Mouse (Mus musculus) liver, embryonic 16.5 days (tissue): ENCODE data around the gene Milr1. TPM values are rescaled to one million over a fixed set of nuclear protein-coding genes. Genes with fewer than 3 reads are reported as not detected.

Source experiments
- ATAC-seq: fragments of 200-750 bp; cut with Nextera tagmentation; 2 replicates; pipeline ENCODE4 v1.8.0; 2017; ENCODE audit warnings: low read depth, mild to moderate bottlenecking, moderate number of reproducible peaks, moderate library complexity
- H3K27ac ChIP-seq: fragments of 300-500 bp; sonication (generic); 2 replicates; pipeline ENCODE4 v1.5.1; 2014; ENCODE audit warnings: mild to moderate bottlenecking, low read length
- H3K27me3 ChIP-seq: fragments of 300-500 bp; sonication (generic); 2 replicates; pipeline ENCODE4 v1.6.1; 2014; ENCODE audit warnings: low read depth, low read length, mixed read lengths; ENCODE audit not compliant: control insufficient read depth, insufficient read depth
- H3K36me3 ChIP-seq: fragments of 300-500 bp; sonication (generic); 2 replicates; pipeline ENCODE4 v1.6.1; 2014; ENCODE audit warnings: mild to moderate bottlenecking; ENCODE audit not compliant: control insufficient read depth, insufficient read depth
- H3K4me1 ChIP-seq: fragments of 300-500 bp; sonication (generic); 2 replicates; pipeline ENCODE4 v1.6.1; 2014; ENCODE audit warnings: low read depth, low read length, mixed read lengths; ENCODE audit not compliant: control insufficient read depth
- H3K4me2 ChIP-seq: fragments of 300-500 bp; sonication (generic); 2 replicates; pipeline ENCODE4 v1.6.1; 2014; ENCODE audit warnings: low read depth, low read length, mixed read lengths
- H3K4me3 ChIP-seq: fragments of 300-500 bp; sonication (generic); 2 replicates; pipeline ENCODE4 v1.5.1; 2014; ENCODE audit warnings: low read depth, mild to moderate bottlenecking, low read length
- H3K9ac ChIP-seq: fragments of 300-500 bp; sonication (generic); 2 replicates; pipeline ENCODE4 v1.6.1; 2014; ENCODE audit warnings: low read depth, low read length
- H3K9me3 ChIP-seq: fragments of 300-500 bp; sonication (generic); replicated peaks from 2 replicates; pipeline ENCODE4 v1.6.1; 2016; ENCODE audit warnings: low read length; ENCODE audit not compliant: control insufficient read depth
- WGBS: fragments of 180-500 bp; shearing (Covaris S2); extraction: QIAGEN DNeasy Blood & Tissue Kit; methylation state at CpG from one replicate; pipeline ENCODE4 v1.1.7; 2014; ENCODE audit not compliant: insufficient replicate concordance; 5-methylcytosine and 5-hydroxymethylcytosine counted together
- polyA plus RNA-seq: library from polyadenylated mRNA; unstranded; fragments of >200 nt; fragmentation: Nextera tagmentation; extraction: Ambion mirVana; gene quantifications from 2 replicates; pipeline ENCODE4 v1.2.1, GENCODE M21; 2015

Milr1 gene
- polyA plus RNA-seq, 1 experiment from 2014 or later: 2.7 TPM

- H3K9ac ChIP-seq: no peak overlapping the region
- no peak overlapping the region for H3K27ac ChIP-seq
- no peaks in the 10 kb centered on the region for H3K27me3 ChIP-seq
- H3K4me1 ChIP-seq: no peaks in the 10 kb centered on the region; the same call in none of the 2 replicates
- H3K4me2 ChIP-seq: no peak overlapping the region
- 77% methylated on average over 5 of the region's 5 CpGs for WGBS
- H3K9me3 ChIP-seq: no peaks in the 10 kb centered on the region
- no peak for ATAC-seq
- 0 out of 2 replicates have a peak, but pooled peaks cover 2% of the 10 kb centered on the region for H3K36me3 ChIP-seq
- no peak overlapping the region for H3K4me3 ChIP-seq
These were observed 9.5 kb downstream of the Milr1 start for GRCm38 (mm10) chr11:106760511-106760910.

GRCm38 (mm10) chr11:106762139-106762799, 11.2 kb downstream of the Milr1 start:
- peak; percentile 32; the same call in 1 of the 2 replicates for ATAC-seq
- Histone ChIP-seq H3K36me3 (peaks cover 9% of the 10 kb centered on the region), H3K27me3 (no peaks in the 10 kb centered on the region), H3K4me3 (no peak overlapping the region), H3K9ac (no peak overlapping the region), H3K27ac (peak overlapping the region; percentile 66), H3K9me3 (no peaks in the 10 kb centered on the region), H3K4me1 (no peaks in the 10 kb centered on the region; the same call in none of the 2 replicates), H3K4me2 (no peak overlapping the region)
- 10% methylated on average over 5 of the region's 5 CpGs for WGBS

DNA sequence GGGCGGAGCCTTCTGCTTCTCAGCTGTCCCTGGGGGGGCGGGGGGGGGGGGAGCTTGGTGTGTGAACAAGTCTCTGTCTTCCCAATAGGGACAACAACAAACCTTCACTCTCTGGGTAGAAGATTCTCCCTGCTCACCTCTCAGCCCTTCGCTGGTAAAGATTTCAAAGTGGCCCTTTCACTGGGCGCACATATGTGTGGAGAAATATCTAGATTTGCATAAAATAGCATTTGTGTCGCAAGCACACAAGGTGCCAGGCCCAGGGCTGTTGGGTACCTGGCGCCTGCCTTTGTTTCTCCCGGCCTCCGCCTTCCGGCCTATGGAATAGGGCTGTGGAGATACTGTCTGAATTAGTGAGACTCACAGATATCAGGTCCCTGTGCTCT, 11.8 kb downstream of the Milr1 start:
- no peaks in the 10 kb centered on the region; the same call in none of the 2 replicates for H3K4me1 ChIP-seq
- H3K36me3 ChIP-seq: peaks cover 14% of the 10 kb centered on the region
- peak overlapping the region; percentile 66; the same call in 1 of the 2 replicates for H3K27ac ChIP-seq
- no peak for ATAC-seq
- no peaks in the 10 kb centered on the region for H3K27me3 ChIP-seq
- no peak overlapping the region for H3K4me3 ChIP-seq
- H3K9me3 ChIP-seq: no peaks in the 10 kb centered on the region
- H3K9ac ChIP-seq: no peak overlapping the region
- H3K4me2 ChIP-seq: no peak overlapping the region
- 37% methylated on average over 9 of the region's 9 CpGs for WGBS

DNA sequence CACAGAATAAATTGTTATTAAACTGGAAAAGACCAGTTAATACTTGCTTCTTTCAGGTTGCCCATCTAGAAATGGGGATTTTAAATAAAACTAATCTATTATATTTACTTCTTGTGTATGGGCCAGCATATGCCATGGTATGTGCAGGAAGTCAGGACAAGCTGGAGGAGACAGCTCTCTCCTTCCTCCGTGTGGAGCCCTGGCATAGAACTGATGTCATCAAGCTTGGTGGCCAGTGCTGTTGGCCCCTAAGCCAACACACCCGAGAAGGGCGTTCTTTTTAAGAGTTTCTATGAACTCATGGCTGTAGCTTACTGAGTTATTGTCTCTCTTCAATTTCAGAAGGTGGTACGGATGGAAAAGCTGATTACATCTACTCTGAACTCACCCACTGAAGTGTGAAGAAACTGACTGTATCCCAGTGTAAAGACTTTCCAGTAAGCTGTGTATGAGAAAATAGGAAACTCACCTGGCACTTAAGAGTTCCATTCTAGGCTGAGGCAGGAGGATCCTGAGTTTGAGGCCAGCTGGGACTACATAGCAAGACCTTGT, 15.7 kb downstream of the Milr1 start:
- H3K36me3 ChIP-seq: peaks cover 41% of the 10 kb centered on the region
- H3K4me2 ChIP-seq: no peak overlapping the region
- WGBS: 79% methylated on average over 4 of the region's 4 CpGs
- H3K4me3 ChIP-seq: no peak overlapping the region
- H3K27me3 ChIP-seq: no peaks in the 10 kb centered on the region
- no peak overlapping the region for H3K27ac ChIP-seq
- no peak overlapping the region for H3K9ac ChIP-seq
- ATAC-seq: no peak
- H3K4me1 ChIP-seq: no peaks in the 10 kb centered on the region; the same call in none of the 2 replicates
- no peaks in the 10 kb centered on the region for H3K9me3 ChIP-seq

GRCm38 (mm10) chr11:106767516-106767915, 16.5 kb downstream of the Milr1 start:
- Histone ChIP-seq H3K4me3 (no peak overlapping the region), H3K27me3 (no peaks in the 10 kb centered on the region), H3K27ac (no peak overlapping the region), H3K36me3 (peaks cover 44% of the 10 kb centered on the region), H3K4me2 (no peak overlapping the region), H3K4me1 (no peaks in the 10 kb centered on the region; the same call in none of the 2 replicates), H3K9me3 (no peaks in the 10 kb centered on the region), H3K9ac (no peak overlapping the region)
- ATAC-seq: no peak
- WGBS: 80% methylated on average over 4 of the region's 4 CpGs

GRCm38 (mm10) chr11:106770195-106770974, 19.4 kb downstream of the Milr1 start:
- H3K4me2 ChIP-seq: no peak overlapping the region
- no peak for ATAC-seq
- H3K4me3 ChIP-seq: no peak overlapping the region
- H3K36me3 ChIP-seq: peaks cover 54% of the 10 kb centered on the region
- WGBS: 67% methylated on average over 9 of the region's 9 CpGs
- H3K9me3 ChIP-seq: no peaks in the 10 kb centered on the region
- H3K27ac ChIP-seq: no peak overlapping the region
- H3K4me1 ChIP-seq: no peaks in the 10 kb centered on the region
- H3K27me3 ChIP-seq: no peaks in the 10 kb centered on the region
- no peak overlapping the region for H3K9ac ChIP-seq

DNA sequence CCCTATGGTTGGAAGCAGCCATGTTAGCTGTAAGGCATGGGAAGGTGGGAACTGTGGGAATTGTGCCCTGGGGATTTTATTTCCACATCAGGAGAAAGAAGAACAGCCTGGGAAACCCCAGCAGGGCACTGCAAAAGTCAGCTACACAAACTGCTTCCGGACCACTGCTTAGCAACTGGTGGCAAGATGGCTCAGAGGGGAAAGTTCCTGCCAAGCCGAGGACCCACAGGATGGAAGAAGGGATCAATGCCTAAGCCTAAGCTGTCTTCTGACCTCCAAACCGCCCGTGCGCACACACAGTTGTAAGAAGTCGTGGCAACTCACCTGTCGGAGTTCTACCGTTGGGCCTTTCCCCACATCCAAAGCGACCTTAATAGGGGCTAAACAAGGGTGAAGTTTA, 22.0 kb downstream of the Milr1 start:
- Histone ChIP-seq H3K27me3 (no peaks in the 10 kb centered on the region), H3K9ac (no peak overlapping the region), H3K36me3 (peaks cover 46% of the 10 kb centered on the region), H3K27ac (no peak overlapping the region), H3K4me1 (peaks cover 3% of the 10 kb centered on the region), H3K4me3 (no peak overlapping the region), H3K9me3 (no peaks in the 10 kb centered on the region), H3K4me2 (no peak overlapping the region)
- ATAC-seq: no peak
- WGBS: 84% methylated on average over 9 of the region's 9 CpGs

DNA sequence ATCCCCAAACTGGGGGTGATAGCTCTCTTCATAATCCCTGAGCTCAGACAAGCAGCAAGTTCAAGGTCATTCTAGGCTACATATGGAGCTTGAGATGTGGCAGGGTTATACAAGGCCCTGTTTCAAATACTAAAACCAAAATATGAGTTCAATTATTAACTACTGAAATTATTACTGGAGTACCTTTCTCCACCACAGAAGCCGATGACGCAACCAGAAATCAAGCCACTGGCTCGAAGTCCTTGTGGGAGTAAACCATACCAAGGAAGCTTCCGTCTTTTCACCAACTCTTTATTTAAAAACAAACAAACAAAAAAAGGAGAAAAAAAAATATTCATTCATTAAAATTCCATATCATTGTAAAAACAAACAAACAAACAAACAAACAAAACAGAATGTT, 25.9 kb downstream of the Milr1 start:
- WGBS: 70% methylated on average over 4 of the region's 4 CpGs
- Histone ChIP-seq H3K9me3 (no peaks in the 10 kb centered on the region), H3K4me1 (peaks cover 11% of the 10 kb centered on the region), H3K9ac (no peak overlapping the region), H3K27me3 (no peaks in the 10 kb centered on the region), H3K36me3 (peaks cover 27% of the 10 kb centered on the region), H3K4me3 (no peak overlapping the region), H3K27ac (no peak overlapping the region), H3K4me2 (no peak overlapping the region)
- ATAC-seq: no peak

- peak overlapping the region; percentile 93; the same call in 1 of the 2 replicates for H3K4me2 ChIP-seq
- no peak overlapping the region for H3K9ac ChIP-seq
- no peak overlapping the region for H3K4me3 ChIP-seq
- H3K4me1 ChIP-seq: peaks cover 11% of the 10 kb centered on the region
- no peak overlapping the region; the same call in 1 of the 2 replicates for H3K27ac ChIP-seq
- ATAC-seq: no peak
- peaks cover 30% of the 10 kb centered on the region for H3K36me3 ChIP-seq
- WGBS: 81% methylated on average over 3 of the region's 3 CpGs
- H3K9me3 ChIP-seq: no peaks in the 10 kb centered on the region
- no peaks in the 10 kb centered on the region for H3K27me3 ChIP-seq
These were observed 26.4 kb downstream of the Milr1 start for GRCm38 (mm10) chr11:106777395-106777794.
